Mouse (Mus musculus) cerebellum, adult 11 months (tissue): ENCODE measurements at regions not wholly inside any gene's neighbourhood (a gene's known extent, or its start where the extent isn't known, plus 50 kb on each side); places are given as distances from the start of the nearest gene placed in this dataset.
A peak's percentile ranks its signal among the peaks of the same experiment; 100 is the strongest.

Source experiments
- DNase-seq: peaks from one replicate; pipeline ENCODE4 v3.0.0; 2022

- DNase-seq = no peak
These were observed 515.7 kb upstream of the Gm19410 start for GRCm38 (mm10) chr8:35249747-35250375.

DNA sequence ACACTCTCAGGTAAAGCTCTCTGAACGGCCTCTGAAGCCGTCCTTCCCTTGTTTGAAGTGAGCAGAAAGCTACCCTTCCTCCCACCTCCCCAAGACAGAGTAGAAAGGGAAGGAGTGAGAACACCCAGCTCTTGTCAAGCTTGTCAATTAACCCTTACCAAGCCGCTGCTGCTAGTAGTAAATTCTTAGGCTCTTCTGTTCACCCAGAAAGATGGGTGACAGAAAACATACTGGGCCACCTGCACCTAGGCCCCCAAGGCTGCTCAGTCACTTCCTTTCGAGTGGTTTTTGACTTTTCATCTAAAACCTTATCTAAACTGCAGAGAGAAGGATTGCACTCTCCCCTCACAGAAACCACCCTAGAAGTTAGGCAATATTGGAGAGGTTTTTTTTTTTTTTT is 514.9 kb upstream of the Gm19410 start:
- DNase-seq = no peak

DNA sequence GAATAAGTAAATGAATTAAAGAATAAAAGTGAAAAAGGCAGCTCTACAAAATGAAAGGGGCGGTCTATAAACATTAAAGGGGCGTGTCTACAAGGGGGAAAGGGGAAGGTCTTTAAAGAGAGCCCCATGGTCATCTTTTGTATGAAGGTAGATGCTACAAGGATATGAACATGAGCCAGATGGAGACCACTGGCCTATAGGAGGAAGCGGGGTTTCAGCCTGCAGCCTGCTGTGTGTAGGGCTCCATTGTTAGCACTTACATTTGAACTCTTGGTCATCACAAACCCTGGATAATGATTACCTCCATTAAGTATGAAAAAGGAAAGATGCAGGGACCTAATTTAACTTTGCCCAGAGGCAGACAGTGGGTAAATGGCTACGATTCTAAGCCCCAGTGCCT is 511.6 kb upstream of the Gm19410 start:
- DNase-seq = no peak

- no peak for DNase-seq
These were observed 510.3 kb upstream of the Gm19410 start for GRCm38 (mm10) chr8:35255327-35255726.

- DNase-seq = no peak
These were observed 508.6 kb upstream of the Gm19410 start for GRCm38 (mm10) chr8:35256958-35257357.

DNA sequence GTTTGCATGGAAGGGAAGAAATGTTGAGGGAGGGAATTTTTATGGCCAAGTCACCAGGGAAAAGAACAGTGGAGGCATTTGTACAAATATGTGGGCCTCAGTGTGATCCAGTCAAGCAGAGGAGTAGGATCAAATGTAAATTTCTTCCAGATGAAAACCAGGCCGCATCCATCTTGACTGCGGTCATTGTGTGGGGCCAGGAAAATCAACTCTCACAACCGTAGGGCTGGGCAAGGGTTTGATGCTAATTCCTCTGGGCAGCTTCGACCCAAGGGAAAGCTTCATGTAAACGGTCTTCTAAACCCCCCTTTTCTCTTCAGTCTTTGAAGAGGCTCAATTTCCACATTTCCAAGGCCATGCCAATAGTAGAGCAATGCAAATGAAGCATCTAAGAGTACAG is 497.4 kb upstream of the Gm19410 start:
- no peak for DNase-seq

DNA sequence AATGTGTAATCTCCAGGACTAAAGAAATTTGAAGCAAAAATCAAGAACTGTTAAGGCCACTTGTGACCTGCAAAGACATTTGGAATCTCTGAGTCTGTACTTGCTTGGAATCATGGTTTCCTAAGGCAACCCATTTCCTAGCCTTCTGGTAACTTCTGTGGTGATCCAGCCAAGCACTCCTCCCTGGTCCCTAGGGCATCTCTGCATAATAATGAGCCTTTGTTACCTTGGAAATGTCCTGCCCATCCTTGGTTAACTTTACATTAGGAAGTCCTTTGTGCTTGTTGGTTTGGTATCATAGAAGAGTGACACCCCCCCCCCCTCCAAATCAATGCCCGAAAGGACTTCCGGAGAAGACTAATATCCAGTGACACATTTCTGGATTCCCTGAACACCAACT is 496.6 kb upstream of the Gm19410 start:
- no peak for DNase-seq

- DNase-seq = no peak
These were observed 489.6 kb upstream of the Gm19410 start for GRCm38 (mm10) chr8:35275972-35276371.

- DNase-seq = no peak
These were observed 489.1 kb upstream of the Gm19410 start for GRCm38 (mm10) chr8:35276460-35276859.

- DNase-seq = no peak
These were observed 486.6 kb upstream of the Gm19410 start for GRCm38 (mm10) chr8:35278946-35279345.

GRCm38 (mm10) chr8:35280741-35281140 is 484.8 kb upstream of the Gm19410 start:
- DNase-seq = no peak

DNA sequence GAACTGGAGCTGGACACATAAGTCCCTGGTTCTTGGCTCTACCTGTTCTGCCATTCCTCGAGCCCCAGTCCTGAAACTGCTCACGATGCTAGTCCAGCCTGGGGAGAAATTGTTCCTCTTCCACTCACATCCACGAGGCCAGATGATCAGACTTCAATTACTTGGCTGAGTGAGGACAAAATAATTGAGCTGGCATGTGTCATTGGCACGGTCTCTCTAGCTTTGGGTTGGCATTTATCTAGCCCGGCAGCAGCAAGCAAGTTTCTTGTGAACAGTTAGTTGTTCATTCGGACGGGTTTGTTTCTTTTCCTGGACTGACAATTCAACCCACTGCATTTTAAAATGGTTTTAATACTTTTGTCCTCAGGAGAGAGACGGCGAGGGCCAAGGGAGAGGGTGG is 482.2 kb upstream of the Gm19410 start:
- DNase-seq = no peak

- no peak for DNase-seq
These were observed 476.6 kb upstream of the Gm19410 start for GRCm38 (mm10) chr8:35289018-35289417.

GRCm38 (mm10) chr8:35289967-35290366 is 475.6 kb upstream of the Gm19410 start:
- no peak for DNase-seq

DNA sequence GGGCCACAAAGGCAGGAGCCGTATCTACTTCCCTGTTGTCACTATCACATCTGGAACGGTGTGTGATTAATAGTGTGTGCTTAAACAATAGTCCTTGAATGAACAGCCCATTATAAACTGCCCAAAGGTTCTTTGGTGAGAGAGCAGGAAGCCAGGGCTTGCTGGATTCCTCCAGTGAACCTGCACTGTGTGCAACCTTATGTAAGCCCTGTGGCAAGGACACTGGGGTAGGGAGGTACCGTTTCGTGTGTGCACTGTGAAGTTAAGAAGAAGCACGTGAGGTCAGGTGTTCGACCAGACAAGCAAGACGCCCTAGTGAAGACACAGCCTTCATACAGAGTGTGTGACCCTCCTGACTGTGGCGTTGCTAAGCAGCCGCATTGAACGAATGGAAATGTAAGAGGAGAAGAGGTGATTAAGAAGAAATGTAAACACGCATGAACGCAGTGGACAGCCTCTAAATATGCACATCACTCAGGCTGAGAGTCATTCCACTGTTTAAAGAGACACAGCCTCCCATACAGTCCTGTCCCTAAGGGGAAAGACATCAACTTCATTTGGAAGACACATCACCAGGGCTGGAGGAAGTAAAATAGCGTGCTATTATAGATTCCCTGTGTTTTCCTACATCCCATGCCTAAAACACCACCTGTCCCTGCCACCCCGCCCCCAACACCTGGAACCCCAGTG is 472.0 kb upstream of the Gm19410 start:
- DNase-seq = no peak

DNA sequence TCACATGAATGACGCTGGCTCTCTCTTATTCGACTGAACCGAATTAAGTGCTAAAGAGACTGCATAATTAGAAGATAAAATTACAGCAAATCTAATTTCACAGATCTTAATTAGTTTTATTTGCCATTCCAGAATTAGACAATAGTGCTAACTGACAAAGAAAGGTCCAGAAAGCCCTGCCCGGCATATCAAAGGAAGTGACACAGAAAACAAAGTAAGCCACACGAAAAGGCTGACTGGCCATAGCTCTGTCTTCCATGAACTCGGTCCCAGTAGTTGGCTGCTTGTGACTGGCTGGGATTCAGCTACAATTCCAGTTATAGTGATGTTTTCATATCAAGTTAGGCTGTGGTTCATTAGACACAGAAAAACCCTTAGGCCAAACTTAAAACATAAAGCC is 468.7 kb upstream of the Gm19410 start:
- DNase-seq = no peak

GRCm38 (mm10) chr8:35299088-35299487 is 466.5 kb upstream of the Gm19410 start:
- no peak for DNase-seq

DNA sequence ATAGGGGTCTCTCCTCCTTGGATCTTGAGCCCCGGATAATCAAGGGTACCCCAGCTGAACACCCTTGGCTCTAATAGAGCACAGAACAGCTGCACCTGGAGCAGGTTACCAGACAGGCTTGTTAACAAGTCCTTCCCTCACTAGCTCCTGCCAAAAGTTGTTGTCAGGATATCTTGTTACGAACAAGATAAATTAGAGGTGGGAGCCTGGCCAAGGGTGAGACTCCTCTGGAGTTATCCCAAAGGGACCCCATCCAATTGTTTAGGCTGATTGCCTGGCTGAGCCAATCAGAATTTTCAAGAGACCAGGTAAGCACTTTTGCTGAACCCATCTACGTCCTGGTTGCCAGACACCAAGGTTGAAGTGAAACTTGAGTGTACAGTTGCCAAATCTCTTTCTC is 465.2 kb upstream of the Gm19410 start:
- no peak for DNase-seq

DNA sequence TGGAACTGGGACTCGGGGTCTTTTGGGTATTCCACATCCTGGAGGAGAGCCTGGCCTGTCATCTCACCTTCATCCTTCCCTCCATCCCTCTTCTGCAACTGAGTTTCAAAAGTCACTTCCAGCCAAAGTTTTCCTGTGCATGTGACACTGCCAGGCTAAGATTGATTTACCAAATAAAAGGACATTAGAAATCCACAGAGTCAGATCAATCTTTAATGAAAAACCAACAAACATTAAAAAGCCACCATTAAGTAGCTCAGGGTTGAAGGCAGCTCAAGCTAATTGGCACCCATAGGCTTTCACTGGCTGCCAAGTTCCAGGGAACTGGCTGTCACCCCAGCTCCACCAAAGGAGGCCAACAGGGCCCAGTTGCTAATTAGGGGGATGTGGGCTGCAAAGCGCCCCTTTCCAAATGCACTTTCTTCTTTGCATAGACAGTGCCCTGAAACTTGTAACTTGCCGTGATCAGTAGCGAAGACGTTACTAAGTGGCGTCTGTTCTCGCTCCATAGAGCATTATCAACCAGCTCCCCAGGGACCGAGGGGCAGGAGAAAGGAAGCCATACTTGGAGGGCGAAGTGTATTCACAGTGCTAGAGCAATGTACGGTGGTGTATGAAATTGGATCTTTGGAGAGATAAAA is 464.6 kb upstream of the Gm19410 start:
- DNase-seq = peak; percentile 5

GRCm38 (mm10) chr8:35302856-35303255 is 462.7 kb upstream of the Gm19410 start:
- DNase-seq = no peak

GRCm38 (mm10) chr8:35321270-35321865 is 444.2 kb upstream of the Gm19410 start:
- DNase-seq = no peak

DNA sequence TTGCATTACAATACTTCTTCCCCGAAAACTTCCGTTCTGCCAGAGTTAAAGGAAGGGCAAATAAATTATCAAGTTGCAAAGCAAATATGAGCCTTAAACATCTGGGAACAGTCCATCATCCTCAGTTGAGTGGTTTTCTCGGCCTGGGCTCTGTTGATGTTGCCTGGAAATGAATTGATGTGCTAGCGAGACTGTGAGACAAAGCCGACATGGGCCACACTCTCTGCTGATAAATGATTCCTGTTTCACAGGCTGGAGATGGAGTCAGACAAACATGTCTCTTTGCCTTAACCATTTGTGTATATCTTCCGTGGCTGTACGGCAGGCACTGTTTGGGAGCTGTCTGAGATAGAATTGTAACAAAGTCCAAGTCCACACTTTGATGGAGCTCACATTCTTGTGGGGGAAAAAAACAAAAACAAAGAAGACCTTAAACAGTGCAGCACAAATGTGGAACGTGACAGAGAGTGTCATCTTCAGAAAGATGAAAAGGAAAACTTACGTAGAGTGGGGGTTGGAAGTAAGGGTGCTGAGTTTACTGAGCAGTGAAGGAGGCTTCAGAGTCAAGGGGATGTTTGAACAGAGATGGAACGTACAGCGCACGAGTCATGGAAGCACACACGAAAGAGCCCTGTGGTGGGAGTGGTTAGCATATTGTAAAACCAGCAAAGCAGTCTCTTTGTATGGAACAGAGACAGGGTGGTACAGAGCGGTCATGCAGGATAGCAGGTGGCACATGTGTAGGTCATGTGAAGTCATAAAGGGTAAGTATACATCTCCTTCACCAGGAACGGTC is 442.2 kb upstream of the Gm19410 start:
- no peak for DNase-seq
